Mouse (Mus musculus) layer of hippocampus, adult 2 months (tissue): ENCODE results near the gene Dennd4a. TPM values are rescaled to one million over a fixed set of nuclear protein-coding genes. Genes with fewer than 3 reads are reported as not detected.

ENCODE experiments used
- DNase-seq, 2 experiments: peaks; one replicate each; pipeline ENCODE4 v3.0.0; 2022; ENCODE audit warnings: low spot score in 2 of 2
- H3K27ac ChIP-seq: fragments of 200-600 bp; 2 replicates; pipeline ENCODE4 v1.8.1; 2022
- H3K4me3 ChIP-seq: fragments of 200-600 bp; 2 replicates; pipeline ENCODE4 v1.8.1; 2022; ENCODE audit warnings: mild to moderate bottlenecking
- CTCF ChIP-seq: fragments of 200-600 bp; conservative IDR thresholded peaks from 2 replicates; pipeline ENCODE4 v1.8.1; 2022; ENCODE audit warnings: antibody characterized with exemption, mild to moderate bottlenecking, moderate library complexity
- total RNA-seq, 2 experiments: library from RNA; stranded (reverse); gene quantifications; 2 replicates each; pipeline ENCODE4 v1.2.3; 2021

Dennd4a gene
- total RNA-seq, 2 experiments from 2014 or later, result 39.9 to 41.5 TPM

- Histone ChIP-seq H3K27ac (no peak overlapping the region), H3K4me3 (no peak overlapping the region)
- DNase-seq, result no peak
- TF ChIP-seq CTCF, result no peak
Observed at GRCm38 (mm10) chr9:64777441-64777987, 33.6 kb upstream of the Dennd4a start.

- Histone ChIP-seq H3K4me3 (no peak overlapping the region), H3K27ac (no peak overlapping the region)
- no peak for DNase-seq
- TF ChIP-seq CTCF, result 0 out of 2 replicates have a peak, but pooled peaks have one; percentile 13
Observed at GRCm38 (mm10) chr9:64778151-64778550, 33.0 kb upstream of the Dennd4a start.

GRCm38 (mm10) chr9:64779628-64780027, 31.5 kb upstream of the Dennd4a start:
- peak in 1 of 2 experiments; percentile 22 for DNase-seq
- peak; percentile 89 for TF ChIP-seq CTCF
- Histone ChIP-seq H3K27ac (no peak overlapping the region), H3K4me3 (no peak overlapping the region)

- no peak for TF ChIP-seq CTCF
- no peak for DNase-seq
- H3K4me3 ChIP-seq, result no peak overlapping the region
Observed at GRCm38 (mm10) chr9:64783511-64783910, 27.6 kb upstream of the Dennd4a start.

GRCm38 (mm10) chr9:64784841-64785240, 26.3 kb upstream of the Dennd4a start:
- peak in 1 of 2 experiments; percentile 50 for DNase-seq
- peak; percentile 85 for TF ChIP-seq CTCF
- no peak overlapping the region for H3K4me3 ChIP-seq
- no peak overlapping the region for H3K27ac ChIP-seq

More at GRCm38 (mm10) chr9:64783511-64783910, 27.6 kb upstream of the Dennd4a start:
- H3K27ac ChIP-seq, result no peak overlapping the region

- TF ChIP-seq CTCF, result no peak
- no peak for DNase-seq
- H3K4me3 ChIP-seq, result no peak overlapping the region
- no peak overlapping the region for H3K27ac ChIP-seq
Observed at GRCm38 (mm10) chr9:64786216-64786905, 24.8 kb upstream of the Dennd4a start.

- no peak for TF ChIP-seq CTCF
- DNase-seq, result no peak
- H3K4me3 ChIP-seq, result no peak overlapping the region
- H3K27ac ChIP-seq, result no peak overlapping the region
Observed at GRCm38 (mm10) chr9:64788070-64788469, 23.1 kb upstream of the Dennd4a start.

GRCm38 (mm10) chr9:64789341-64789761, 21.8 kb upstream of the Dennd4a start:
- H3K4me3 ChIP-seq, result no peak overlapping the region
- TF ChIP-seq CTCF, result no peak
- no peak overlapping the region; the same call in 1 of the 2 replicates for H3K27ac ChIP-seq
- DNase-seq, result no peak

- Histone ChIP-seq H3K27ac (no peak overlapping the region), H3K4me3 (no peak overlapping the region)
- TF ChIP-seq CTCF, result no peak
- DNase-seq, result no peak
Observed at GRCm38 (mm10) chr9:64789887-64790400, 21.2 kb upstream of the Dennd4a start.

- DNase-seq, result no peak
- Histone ChIP-seq H3K4me3 (no peak overlapping the region), H3K27ac (no peak overlapping the region)
- TF ChIP-seq CTCF, result no peak
Observed at GRCm38 (mm10) chr9:64790673-64791660, 20.2 kb upstream of the Dennd4a start.

- Histone ChIP-seq H3K4me3 (no peak overlapping the region), H3K27ac (no peak overlapping the region)
- no peak for TF ChIP-seq CTCF
- DNase-seq, result no peak
Observed at GRCm38 (mm10) chr9:64791676-64792075, 19.5 kb upstream of the Dennd4a start.

- H3K27ac ChIP-seq, result no peak overlapping the region
- no peak overlapping the region for H3K4me3 ChIP-seq
- DNase-seq, result no peak
- TF ChIP-seq CTCF, result no peak
Observed at GRCm38 (mm10) chr9:64792379-64793274, 18.5 kb upstream of the Dennd4a start.
